Mouse (Mus musculus) heart, embryonic 11.5 days (tissue): ENCODE data around the gene Cysrt1. TPM values are rescaled to one million over a fixed set of nuclear protein-coding genes. Genes with fewer than 3 reads are reported as not detected.

Experiments used
- ATAC-seq: fragments of 200-750 bp; cut with Nextera tagmentation; replicated peaks from 2 replicates; pipeline ENCODE4 v1.8.0; 2017; ENCODE audit warnings: moderate library complexity; ENCODE audit not compliant: insufficient number of reproducible peaks, low FRiP score, low TSS enrichment
- H3K27ac ChIP-seq: fragments of 300-500 bp; sonication (generic); 2 replicates; pipeline ENCODE4 v1.5.1; 2014; ENCODE audit warnings: mild to moderate bottlenecking, low read depth, low read length
- H3K27me3 ChIP-seq: fragments of 300-500 bp; sonication (generic); 2 replicates; pipeline ENCODE4 v1.6.1; 2014; ENCODE audit warnings: mild to moderate bottlenecking, low read length, mixed read lengths; ENCODE audit not compliant: control insufficient read depth, insufficient read depth
- H3K36me3 ChIP-seq: fragments of 300-500 bp; sonication (generic); 2 replicates; pipeline ENCODE4 v1.6.1; 2014; ENCODE audit warnings: mild to moderate bottlenecking, low read length, moderate library complexity, mixed read lengths; ENCODE audit not compliant: control insufficient read depth, insufficient read depth
- H3K4me1 ChIP-seq: fragments of 300-500 bp; sonication (generic); 2 replicates; pipeline ENCODE4 v1.6.1; 2014; ENCODE audit warnings: low read length; ENCODE audit not compliant: control insufficient read depth, insufficient read depth
- H3K4me2 ChIP-seq: fragments of 300-500 bp; sonication (generic); 2 replicates; pipeline ENCODE4 v1.6.1; 2014; ENCODE audit warnings: mild to moderate bottlenecking, moderate library complexity
- H3K4me3 ChIP-seq: fragments of 300-500 bp; sonication (generic); 2 replicates; pipeline ENCODE4 v1.5.1; 2014; ENCODE audit warnings: low read depth, low read length
- H3K9ac ChIP-seq: fragments of 300-500 bp; sonication (generic); 2 replicates; pipeline ENCODE4 v1.6.1; 2014; ENCODE audit warnings: mild to moderate bottlenecking, low read depth, low read length, moderate library complexity
- H3K9me3 ChIP-seq: fragments of 300-500 bp; sonication (generic); replicated peaks from 2 replicates; pipeline ENCODE4 v1.6.1; 2016; ENCODE audit warnings: low read length; ENCODE audit not compliant: control insufficient read depth
- WGBS: fragments of 180-500 bp; shearing (Covaris S2); extraction: QIAGEN DNeasy Blood & Tissue Kit; methylation state at CpG from one replicate; pipeline ENCODE4 v1.1.7; 2014; ENCODE audit not compliant: insufficient replicate concordance; 5-methylcytosine and 5-hydroxymethylcytosine counted together
- polyA plus RNA-seq: library from polyadenylated mRNA; unstranded; fragments of >200 nt; fragmentation: Nextera tagmentation; extraction: Ambion mirVana; gene quantifications from 2 replicates; pipeline ENCODE4 v1.2.1, GENCODE M21; 2014

The Cysrt1 gene
- polyA plus RNA-seq, 1 experiment from 2014 or later, result not detected

GRCm38 (mm10) chr2:25227406-25227805 lies 14.8 kb downstream of the Cysrt1 start:
- 91% methylated on average over 4 of the region's 4 CpGs for WGBS
- Histone ChIP-seq H3K9me3 (no peaks in the 10 kb centered on the region), H3K9ac (no peak overlapping the region), H3K27me3 (peaks cover 20% of the 10 kb centered on the region; the same call in 1 of the 2 replicates), H3K4me2 (no peak overlapping the region), H3K4me3 (no peak overlapping the region), H3K36me3 (no peaks in the 10 kb centered on the region), H3K27ac (no peak overlapping the region), H3K4me1 (peaks cover 16% of the 10 kb centered on the region)
- no peak for ATAC-seq

- Histone ChIP-seq H3K4me1 (peaks cover 16% of the 10 kb centered on the region), H3K4me2 (no peak overlapping the region), H3K36me3 (no peaks in the 10 kb centered on the region), H3K9me3 (no peaks in the 10 kb centered on the region), H3K4me3 (no peak overlapping the region), H3K27me3 (peaks cover 19% of the 10 kb centered on the region; the same call in 1 of the 2 replicates), H3K9ac (no peak overlapping the region), H3K27ac (no peak overlapping the region)
- ATAC-seq, result no peak
- 70% methylated on average over 5 of the region's 5 CpGs for WGBS
Measured at GRCm38 (mm10) chr2:25226864-25227263, 15.4 kb downstream of the Cysrt1 start.

- peaks cover 10% of the 10 kb centered on the region; the same call in 1 of the 2 replicates for H3K27me3 ChIP-seq
- peak overlapping the region; percentile 66 for H3K9ac ChIP-seq
- WGBS, result 76% methylated on average over 8 of the region's 8 CpGs
- peak overlapping the region; percentile 71 for H3K4me3 ChIP-seq
- H3K36me3 ChIP-seq, result no peaks in the 10 kb centered on the region
- H3K9me3 ChIP-seq, result no peaks in the 10 kb centered on the region
- peaks cover 16% of the 10 kb centered on the region for H3K4me1 ChIP-seq
- H3K4me2 ChIP-seq, result peak overlapping the region; percentile 65
- no peak for ATAC-seq
- peak overlapping the region; percentile 93 for H3K27ac ChIP-seq
Measured at GRCm38 (mm10) chr2:25225811-25226379, 16.4 kb downstream of the Cysrt1 start.

GRCm38 (mm10) chr2:25224766-25225752 lies 17.2 kb downstream of the Cysrt1 start:
- WGBS, result 2% methylated on average over 37 of the region's 41 CpGs

GRCm38 (mm10) chr2:25224492-25224765 lies 17.8 kb downstream of the Cysrt1 start, which contains the start of gene Tubb4b:
Gene Tubb4b, minus strand, starts transcription at chr2:25224702.
- under 1% methylated on average over 17 of the region's 17 CpGs for WGBS
- peaks cover 4% of the 10 kb centered on the region; the same call in 1 of the 2 replicates for H3K27me3 ChIP-seq
- H3K4me1 ChIP-seq, result peaks cover 16% of the 10 kb centered on the region
- no peaks in the 10 kb centered on the region for H3K36me3 ChIP-seq
- no peak for ATAC-seq
- H3K9ac ChIP-seq, result peak within 1 kb of the TSS; percentile 81
- H3K4me3 ChIP-seq, result peak within 1 kb of the TSS; percentile 71
- H3K4me2 ChIP-seq, result peak within 1 kb of the TSS; percentile 97
- no peaks in the 10 kb centered on the region for H3K9me3 ChIP-seq
- H3K27ac ChIP-seq, result peak within 1 kb of the TSS; percentile 93

More at GRCm38 (mm10) chr2:25224766-25225752, 17.2 kb downstream of the Cysrt1 start:
- ATAC-seq, result peak; percentile 95
- Histone ChIP-seq H3K4me3 (peak overlapping the region; percentile 71), H3K27me3 (peaks cover 10% of the 10 kb centered on the region; the same call in 1 of the 2 replicates), H3K9me3 (no peaks in the 10 kb centered on the region), H3K36me3 (no peaks in the 10 kb centered on the region), H3K27ac (peak overlapping the region; percentile 93), H3K4me1 (peaks cover 16% of the 10 kb centered on the region), H3K9ac (peak overlapping the region; percentile 66), H3K4me2 (peak overlapping the region; percentile 65)

- ATAC-seq, result peak; percentile 71
- peak overlapping the region; percentile 81 for H3K9ac ChIP-seq
- peak overlapping the region; percentile 71 for H3K4me3 ChIP-seq
- peak overlapping the region; percentile 97 for H3K4me2 ChIP-seq
- no peaks in the 10 kb centered on the region for H3K36me3 ChIP-seq
- no peaks in the 10 kb centered on the region for H3K9me3 ChIP-seq
- H3K27me3 ChIP-seq, result no peaks in the 10 kb centered on the region
- peak overlapping the region; percentile 91 for H3K27ac ChIP-seq
- 2% methylated on average over 51 of the region's 53 CpGs for WGBS
- peaks cover 14% of the 10 kb centered on the region for H3K4me1 ChIP-seq
Measured at GRCm38 (mm10) chr2:25223681-25224491, 18.4 kb downstream of the Cysrt1 start.

- Histone ChIP-seq H3K4me1 (peaks cover 12% of the 10 kb centered on the region), H3K27me3 (no peaks in the 10 kb centered on the region), H3K9me3 (no peaks in the 10 kb centered on the region), H3K4me3 (no peak overlapping the region), H3K4me2 (no peak overlapping the region), H3K9ac (no peak overlapping the region), H3K27ac (no peak overlapping the region), H3K36me3 (no peaks in the 10 kb centered on the region)
- ATAC-seq, result no peak
- WGBS, result 68% methylated on average over 5 of the region's 5 CpGs
Measured at GRCm38 (mm10) chr2:25221331-25221772, 20.9 kb downstream of the Cysrt1 start.

GRCm38 (mm10) chr2:25218445-25218844 lies 23.8 kb downstream of the Cysrt1 start, which contains the start of gene Fam166a:
Gene Fam166a, plus strand, starts transcription at chr2:25218745.
- Histone ChIP-seq H3K27ac (no peak within 1 kb of the TSS), H3K4me3 (no peak within 1 kb of the TSS), H3K9me3 (no peaks in the 10 kb centered on the region), H3K4me1 (peaks cover 3% of the 10 kb centered on the region), H3K36me3 (no peaks in the 10 kb centered on the region), H3K9ac (no peak within 1 kb of the TSS), H3K27me3 (peaks cover 2% of the 10 kb centered on the region; the same call in 1 of the 2 replicates), H3K4me2 (no peak within 1 kb of the TSS)
- no peak for ATAC-seq
